Mouse (Mus musculus): Measurements from ENCODE around the gene Ufm1. TPM values are rescaled to one million over a fixed set of nuclear protein-coding genes. Genes with fewer than 3 reads are reported as not detected.

Ufm1 gene
- 10 to 100 TPM; 55.3 to 55.7 TPM for polyA plus RNA-seq (2017; shearing (Covaris generic))

DNA sequence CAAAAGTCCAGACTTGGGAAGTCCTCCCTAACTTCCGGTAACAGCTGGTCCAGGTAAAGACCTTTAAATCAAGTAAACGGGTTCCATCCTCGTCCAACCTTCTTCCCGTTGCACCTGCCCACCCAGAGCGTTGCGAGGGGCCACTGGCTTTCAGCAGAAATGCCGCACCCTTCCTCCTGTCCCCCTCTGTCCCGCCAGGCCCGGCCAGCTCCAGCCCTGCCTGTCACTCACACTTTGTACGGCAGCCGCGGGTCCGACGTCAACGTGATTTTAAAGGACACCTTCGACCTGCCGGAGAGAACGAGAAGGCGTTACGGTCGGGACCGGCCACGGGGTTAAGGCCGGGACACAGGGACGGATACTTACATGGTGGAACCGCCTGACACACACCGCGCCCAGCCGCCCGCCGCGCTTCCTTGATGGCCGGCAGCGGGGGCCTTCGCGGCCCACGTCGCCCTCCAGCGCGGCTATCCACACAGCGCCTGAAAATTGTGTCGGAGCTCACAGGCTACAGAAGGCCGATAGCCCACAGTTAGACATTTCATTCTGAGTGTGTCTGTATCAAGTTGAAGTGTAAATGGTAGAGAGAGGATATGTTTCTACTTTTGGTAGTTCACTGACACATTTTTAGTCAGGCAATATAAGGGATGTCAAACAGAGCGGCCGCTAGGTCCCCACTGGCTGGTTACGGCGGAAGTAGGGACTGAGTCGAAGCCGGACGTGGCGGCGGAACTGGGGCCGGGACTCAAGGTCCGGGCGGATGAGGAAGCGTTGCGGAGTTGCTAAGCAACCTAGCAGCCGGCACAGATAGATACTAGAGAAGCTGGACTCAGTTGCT is at the start of gene Ufm1:
Gene Ufm1, minus strand, starts transcription at position 448 of the 838 bp plus-strand sequence.

GRCm38 (mm10) chr3:53844786-53845185 is 18.8 kb downstream of the Ufm1 start, which contains the start of gene Gm10985:
Gene Gm10985, plus strand, starts transcription at chr3:53845086.

Other genes starting within 250 kb of the Ufm1 start
- gene Frem2, start 206.5 kb downstream of the Ufm1 start, polyA plus RNA-seq (2017; shearing (Covaris generic)), result under 1 TPM; 0.04 to 0.54 TPM
- gene Gm10985, start 18.7 kb downstream of the Ufm1 start, polyA plus RNA-seq (2017; shearing (Covaris generic)), result not detected